Comparison of ENCODE assay signal across 35 mouse cellular contexts in the genomic region with DNA sequence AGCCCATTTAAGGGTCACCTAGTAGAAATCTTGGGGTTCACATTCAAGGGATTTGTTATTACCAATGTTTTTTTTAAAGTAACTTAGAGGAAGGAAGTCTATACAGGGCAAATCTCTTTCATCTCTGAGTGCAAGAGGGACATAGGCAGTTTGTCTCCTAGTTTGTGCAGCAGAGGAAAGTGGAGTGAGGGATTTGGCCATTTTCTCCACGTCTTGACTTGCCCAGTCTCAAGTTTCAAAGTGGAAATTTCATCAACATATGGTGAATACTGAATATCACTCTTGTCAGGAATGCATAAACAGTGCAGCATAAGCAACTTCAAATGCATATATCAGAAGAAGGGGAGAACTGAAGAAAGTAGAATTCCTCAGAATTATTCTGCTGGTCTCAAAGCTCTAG. TPM values are rescaled to one million over a fixed set of nuclear protein-coding genes. Genes with fewer than 3 reads are reported as not detected.
"Had no signal": no experiment of that assay in that cellular context is flagged by ENCODE, and none has a peak within 500 bp of the region (broad histone marks: within the 10 kb centered on the region; RNA-seq: fewer than 3 reads in every experiment).

No protein-coding gene starts in this region.

- H3K4me1 ChIP-seq: heart, embryonic 10.5 days; heart, embryonic 12.5 days; heart, embryonic 13.5 days; heart, embryonic 15.5 days; hindbrain, embryonic 10.5 days; hindbrain, embryonic 12.5 days; hindbrain, embryonic 13.5 days; hindbrain, embryonic 15.5 days; intestine, embryonic 15.5 days; kidney, embryonic 15.5 days had no signal

- ATAC-seq: hindbrain, embryonic 16.5 days; hindbrain, postnatal 0 days; inflammation-experienced regulatory T-cells, adult 6 months; intestine, embryonic 15.5 days; intestine, embryonic 16.5 days; intestine, postnatal 0 days had no signal

- H3K4me3 ChIP-seq: heart, adult 2 months; heart, embryonic 10.5 days; heart, embryonic 12.5 days; heart, embryonic 13.5 days; heart, embryonic 15.5 days; hindbrain, embryonic 10.5 days; hindbrain, embryonic 12.5 days; hindbrain, embryonic 13.5 days; hindbrain, embryonic 15.5 days; intestine, embryonic 15.5 days; kidney, embryonic 15.5 days; layer of hippocampus, adult 2 months had no signal

- DNase-seq: heart, adult 2 months; heart, postnatal 10 days; heart, postnatal 14 days; heart, postnatal 36 days; heart, postnatal 4 days; kidney, adult 11 months; kidney, adult 18-20 months; kidney, adult 2 months; kidney, adult 8-10 months; kidney, adult 9 months; kidney, postnatal 10 days; kidney, postnatal 14 days; kidney, postnatal 25 days; kidney, postnatal 36 days; kidney, postnatal 4 days; layer of hippocampus, adult 9-11 months had no signal

- H3K9ac ChIP-seq: heart, embryonic 12.5 days; heart, embryonic 13.5 days; heart, embryonic 15.5 days; hindbrain, embryonic 12.5 days; hindbrain, embryonic 13.5 days; hindbrain, embryonic 14.5 days; hindbrain, embryonic 15.5 days; intestine, embryonic 15.5 days; kidney, embryonic 15.5 days had no signal

- H3K9me3 ChIP-seq: heart, embryonic 10.5 days; heart, embryonic 12.5 days; heart, embryonic 13.5 days; heart, embryonic 15.5 days; hindbrain, embryonic 10.5 days; hindbrain, embryonic 12.5 days; hindbrain, embryonic 13.5 days; hindbrain, embryonic 15.5 days; intestine, embryonic 15.5 days; kidney, embryonic 15.5 days had no signal

- H3K27ac ChIP-seq: heart, adult 2 months; heart, embryonic 10.5 days; heart, embryonic 13.5 days; heart, embryonic 15.5 days; hindbrain, embryonic 10.5 days; hindbrain, embryonic 12.5 days; hindbrain, embryonic 13.5 days; hindbrain, embryonic 14.5 days; hindbrain, embryonic 15.5 days; hindbrain, postnatal 0 days; intestine, embryonic 15.5 days; kidney, embryonic 15.5 days; kidney, postnatal 0 days; layer of hippocampus, adult 2 months had no signal

- H3K4me2 ChIP-seq: heart, embryonic 11.5 days; heart, embryonic 12.5 days; heart, embryonic 13.5 days; heart, embryonic 15.5 days; hindbrain, embryonic 12.5 days; hindbrain, embryonic 13.5 days; hindbrain, embryonic 14.5 days; hindbrain, embryonic 15.5 days; intestine, embryonic 15.5 days; kidney, embryonic 15.5 days had no signal

- H3K36me3 ChIP-seq: heart, embryonic 10.5 days; heart, embryonic 12.5 days; heart, embryonic 13.5 days; heart, embryonic 15.5 days; hindbrain, embryonic 10.5 days; hindbrain, embryonic 12.5 days; hindbrain, embryonic 13.5 days; hindbrain, embryonic 15.5 days; intestine, embryonic 15.5 days; kidney, embryonic 15.5 days had no signal

- H3K27me3 ChIP-seq: heart, embryonic 12.5 days; heart, embryonic 13.5 days; heart, embryonic 15.5 days; hindbrain, embryonic 12.5 days; hindbrain, embryonic 13.5 days; hindbrain, embryonic 15.5 days; intestine, embryonic 15.5 days; kidney, embryonic 15.5 days had no signal

RNA-seq across cellular contexts. Expression of gene Kctd8, which starts 39.8 kb away (rescaled TPM):
- polyA plus RNA-seq: inflammation-experienced regulatory T-cells, adult 6 months had no signal
